Mouse (Mus musculus): ENCODE measurements around the gene Prtg. TPM values are rescaled to one million over a fixed set of nuclear protein-coding genes. Genes with fewer than 3 reads are reported as not detected.

Prtg gene
- total and polyA plus RNA-seq, 2 experiments from 2014 or later = 0.18 to 0.76 TPM

DNA sequence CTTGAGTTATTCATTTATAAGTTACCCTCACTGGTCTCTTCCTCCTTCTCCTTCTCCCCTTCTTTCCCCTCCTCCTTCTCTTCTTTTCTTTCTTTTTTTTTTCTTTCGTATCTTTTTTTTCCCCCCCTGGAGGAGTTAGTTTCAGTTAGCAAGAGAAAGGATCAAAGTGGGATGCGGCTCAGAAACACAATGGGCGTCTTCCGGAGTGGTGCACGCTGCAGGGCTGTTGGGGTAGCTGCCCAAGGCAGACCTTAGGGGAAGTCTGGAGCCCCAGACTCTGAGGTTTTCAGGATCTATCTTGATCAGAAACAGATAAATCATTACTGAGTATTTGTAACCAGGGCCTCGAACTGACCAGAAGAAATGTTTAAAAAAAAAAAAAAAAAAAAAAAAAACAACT is 1.5 kb downstream of the Prtg start:
- Histone ChIP-seq H3K9me3 (ENCODE audit: low read length) (no peaks in the 10 kb centered on the region), H3K4me1 (ENCODE audit: insufficient read depth) (0 out of 2 replicates have a peak, but pooled peaks cover 6% of the 10 kb centered on the region), H3K36me3 (ENCODE audit: insufficient read depth) (no peaks in the 10 kb centered on the region), H3K4me2 (ENCODE audit: low read depth) (peak overlapping the region; percentile 100), H3K4me3 (ENCODE audit: low read depth, low read length) (peak overlapping the region; percentile 68), H3K27ac (ENCODE audit: low read depth, low read length) (no peak overlapping the region), H3K9ac (no peak overlapping the region), H3K27me3 (ENCODE audit: insufficient read depth, low read length) (peaks cover 34% of the 10 kb centered on the region)
- DNase-seq (no peak), ATAC-seq (no peak)
- under 1% methylated on average over 6 of the region's 6 CpGs for WGBS
- TF ChIP-seq CTCF (IDR thresholded peaks at IDR 0.05; ENCODE audit: low read depth) = no peak

DNA sequence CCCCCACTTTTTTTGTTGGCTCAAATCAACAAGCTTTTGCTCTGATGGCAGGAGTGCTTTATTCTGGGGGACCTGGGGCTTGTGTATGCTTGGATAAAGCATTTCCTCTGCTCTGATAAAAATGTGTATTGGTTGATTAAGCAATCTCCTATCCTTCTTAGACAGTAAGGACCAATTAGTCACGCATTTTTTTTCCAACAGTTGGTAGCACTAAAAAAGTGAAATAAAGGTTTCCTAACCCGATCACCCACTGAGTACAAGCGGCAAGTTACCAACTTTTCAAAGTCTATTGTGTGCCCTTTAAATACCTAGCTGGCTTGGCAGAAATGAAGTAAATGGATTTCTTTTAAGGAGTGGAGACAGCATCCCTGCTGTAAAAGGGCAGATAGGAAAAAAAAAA is 1.9 kb downstream of the Prtg start:
- H3K27ac ChIP-seq (ENCODE audit: low read depth, low read length) = no peak overlapping the region
- WGBS = 21% methylated on average over 3 of the region's 3 CpGs
- H3K9ac ChIP-seq = no peak overlapping the region
- 0 out of 2 replicates have a peak, but pooled peaks cover 6% of the 10 kb centered on the region for H3K4me1 ChIP-seq (ENCODE audit: insufficient read depth)
- no peaks in the 10 kb centered on the region for H3K36me3 ChIP-seq (ENCODE audit: insufficient read depth)
- no peaks in the 10 kb centered on the region for H3K9me3 ChIP-seq (ENCODE audit: low read length)
- ATAC-seq (no peak), DNase-seq (no peak)
- H3K4me2 ChIP-seq (ENCODE audit: low read depth) = no peak overlapping the region
- no peak for TF ChIP-seq CTCF (IDR thresholded peaks at IDR 0.05; ENCODE audit: low read depth)
- no peak overlapping the region for H3K4me3 ChIP-seq (ENCODE audit: low read depth, low read length)
- H3K27me3 ChIP-seq (ENCODE audit: insufficient read depth, low read length) = peaks cover 34% of the 10 kb centered on the region

DNA sequence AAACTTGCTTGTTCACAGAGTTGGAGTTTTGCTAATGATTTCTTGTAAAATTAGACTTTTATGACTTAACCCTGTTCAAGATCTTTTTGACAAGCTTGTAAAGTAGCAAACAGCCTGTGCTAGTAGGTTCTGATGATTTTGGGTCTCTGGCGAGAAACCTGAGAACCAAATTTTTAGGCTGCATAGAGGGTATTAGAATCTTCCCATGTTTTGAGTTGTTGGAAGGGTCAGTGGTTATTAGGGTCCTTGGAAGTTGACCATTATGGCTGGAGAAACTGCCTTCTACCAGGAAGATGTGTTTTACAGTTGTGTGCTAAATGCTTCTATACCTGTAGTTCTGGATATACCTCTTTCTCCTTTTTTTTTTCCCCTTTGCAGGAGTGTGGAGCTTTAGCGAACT is 2.4 kb downstream of the Prtg start:
- Histone ChIP-seq H3K27me3 (ENCODE audit: insufficient read depth, low read length) (peaks cover 34% of the 10 kb centered on the region), H3K4me1 (ENCODE audit: insufficient read depth) (0 out of 2 replicates have a peak, but pooled peaks cover 6% of the 10 kb centered on the region), H3K36me3 (ENCODE audit: insufficient read depth) (no peaks in the 10 kb centered on the region), H3K9me3 (ENCODE audit: low read length) (no peaks in the 10 kb centered on the region), H3K4me2 (ENCODE audit: low read depth) (no peak overlapping the region), H3K27ac (ENCODE audit: low read depth, low read length) (no peak overlapping the region), H3K9ac (no peak overlapping the region), H3K4me3 (ENCODE audit: low read depth, low read length) (no peak overlapping the region)
- TF ChIP-seq CTCF (IDR thresholded peaks at IDR 0.05; ENCODE audit: low read depth) = no peak
- ATAC-seq (no peak), DNase-seq (no peak)
- WGBS = 81% methylated on average over 2 of the region's 2 CpGs

DNA sequence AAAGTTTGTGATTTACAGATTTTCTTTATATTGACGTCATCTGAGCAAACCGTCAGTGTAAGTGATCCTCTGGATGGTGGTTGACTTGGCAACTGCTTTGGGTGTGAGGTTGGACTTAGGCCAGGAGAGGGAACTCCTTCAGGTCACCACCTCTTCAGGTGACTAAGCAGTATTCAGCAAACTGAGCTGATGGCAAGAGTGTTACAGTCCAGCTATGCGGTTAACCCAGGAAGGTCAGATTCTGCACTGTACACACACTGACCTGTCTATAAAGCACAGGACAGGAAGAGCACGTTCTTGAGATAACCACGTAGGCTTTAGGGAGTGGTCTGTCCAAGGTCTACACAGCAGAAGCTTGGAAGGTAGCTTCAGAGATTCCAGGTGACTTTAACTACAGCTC is 3.9 kb downstream of the Prtg start:
- Histone ChIP-seq H3K36me3 (ENCODE audit: insufficient read depth) (no peaks in the 10 kb centered on the region), H3K4me2 (ENCODE audit: low read depth) (no peak overlapping the region), H3K4me3 (ENCODE audit: low read depth, low read length) (no peak overlapping the region), H3K4me1 (ENCODE audit: insufficient read depth) (0 out of 2 replicates have a peak, but pooled peaks cover 6% of the 10 kb centered on the region), H3K9ac (no peak overlapping the region), H3K9me3 (ENCODE audit: low read length) (no peaks in the 10 kb centered on the region), H3K27me3 (ENCODE audit: insufficient read depth, low read length) (peaks cover 34% of the 10 kb centered on the region), H3K27ac (ENCODE audit: low read depth, low read length) (no peak overlapping the region)
- no peak for TF ChIP-seq CTCF (IDR thresholded peaks at IDR 0.05; ENCODE audit: low read depth)
- 84% methylated on average over 5 of the region's 5 CpGs for WGBS
- DNase-seq = no peak
- ATAC-seq = no peak

DNA sequence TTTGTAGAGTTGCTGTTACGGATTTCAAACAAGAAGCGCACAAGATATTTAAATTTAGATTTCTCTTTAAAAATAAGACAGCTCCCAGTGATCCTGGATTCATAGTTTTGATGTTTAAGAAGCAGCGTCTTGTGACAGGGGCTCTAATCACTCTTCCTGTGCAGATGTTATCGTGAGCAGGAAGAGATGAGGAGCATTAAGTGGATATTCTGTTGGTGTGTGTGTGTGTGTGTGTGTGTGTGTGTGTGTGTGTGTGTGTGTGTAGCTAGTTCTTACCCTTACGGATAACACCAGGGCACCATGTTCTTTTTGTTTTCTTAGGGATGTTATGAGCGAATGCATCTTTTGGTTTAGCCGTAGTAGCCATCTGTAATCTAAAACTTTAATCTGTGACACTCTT is 5.4 kb downstream of the Prtg start:
- Histone ChIP-seq H3K27me3 (ENCODE audit: insufficient read depth, low read length) (peaks cover 23% of the 10 kb centered on the region), H3K4me2 (ENCODE audit: low read depth) (no peak overlapping the region), H3K4me3 (ENCODE audit: low read depth, low read length) (no peak overlapping the region), H3K4me1 (ENCODE audit: insufficient read depth) (no peaks in the 10 kb centered on the region), H3K36me3 (ENCODE audit: insufficient read depth) (no peaks in the 10 kb centered on the region), H3K9me3 (ENCODE audit: low read length) (no peaks in the 10 kb centered on the region), H3K27ac (ENCODE audit: low read depth, low read length) (no peak overlapping the region), H3K9ac (no peak overlapping the region)
- ATAC-seq (no peak), DNase-seq (no peak)
- WGBS = 55% methylated on average over 7 of the region's 7 CpGs
- TF ChIP-seq CTCF (IDR thresholded peaks at IDR 0.05; ENCODE audit: low read depth) = no peak

DNA sequence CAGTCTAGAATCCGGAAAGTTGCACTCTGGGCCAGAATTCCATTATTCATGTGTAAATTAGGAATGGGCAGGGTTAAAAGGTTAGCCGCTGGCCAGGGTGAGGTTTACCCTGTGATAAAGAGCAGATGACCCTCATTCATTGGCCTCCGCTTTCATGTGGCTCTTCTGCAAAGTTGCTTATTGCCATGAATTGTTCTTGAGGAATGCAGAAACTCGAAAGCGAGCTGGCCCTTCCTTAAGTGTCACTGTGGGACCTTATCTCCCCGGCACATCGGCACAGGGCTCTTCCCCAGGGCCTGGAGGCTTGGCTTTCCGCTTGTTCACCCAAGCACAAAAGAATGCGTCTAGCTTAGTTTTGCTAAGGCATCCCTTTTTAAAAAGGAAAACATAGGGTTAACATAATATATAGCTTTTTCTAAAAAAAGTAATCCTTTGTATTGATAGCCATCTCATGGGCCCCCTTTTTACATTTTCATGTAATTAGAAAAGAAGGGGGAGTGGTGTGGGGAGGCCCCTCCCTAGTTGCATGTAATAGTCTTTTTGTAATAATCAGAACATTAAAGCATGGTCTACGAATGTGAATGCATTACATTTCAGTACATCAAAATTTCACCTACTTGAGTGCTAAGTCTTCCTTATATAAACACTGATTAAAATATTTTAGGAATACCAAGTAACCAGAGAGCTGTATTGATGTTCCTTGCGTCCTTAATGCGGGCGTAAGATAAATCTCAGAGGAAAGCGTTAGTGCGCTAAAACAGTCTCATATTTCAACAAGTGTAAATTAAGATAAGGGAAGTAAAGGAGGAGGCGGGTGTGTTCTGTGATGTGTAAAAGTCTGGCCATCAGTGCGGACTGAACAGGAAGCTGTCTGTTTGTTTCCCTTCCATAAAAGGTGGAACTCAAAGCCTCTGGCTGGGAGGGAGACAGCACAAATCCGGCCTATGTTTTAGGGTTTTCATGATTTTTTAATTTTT is 6.2 kb downstream of the Prtg start:
- Histone ChIP-seq H3K9ac (no peak overlapping the region), H3K27me3 (ENCODE audit: insufficient read depth, low read length) (peaks cover 23% of the 10 kb centered on the region), H3K27ac (ENCODE audit: low read depth, low read length) (no peak overlapping the region), H3K4me3 (ENCODE audit: low read depth, low read length) (no peak overlapping the region), H3K4me2 (ENCODE audit: low read depth) (no peak overlapping the region), H3K36me3 (ENCODE audit: insufficient read depth) (no peaks in the 10 kb centered on the region), H3K9me3 (ENCODE audit: low read length) (no peaks in the 10 kb centered on the region), H3K4me1 (ENCODE audit: insufficient read depth) (no peaks in the 10 kb centered on the region)
- DNase-seq (no peak), ATAC-seq (no peak)
- 33% methylated on average over 18 of the region's 18 CpGs for WGBS
- TF ChIP-seq CTCF (IDR thresholded peaks at IDR 0.05; ENCODE audit: low read depth) = no peak

DNA sequence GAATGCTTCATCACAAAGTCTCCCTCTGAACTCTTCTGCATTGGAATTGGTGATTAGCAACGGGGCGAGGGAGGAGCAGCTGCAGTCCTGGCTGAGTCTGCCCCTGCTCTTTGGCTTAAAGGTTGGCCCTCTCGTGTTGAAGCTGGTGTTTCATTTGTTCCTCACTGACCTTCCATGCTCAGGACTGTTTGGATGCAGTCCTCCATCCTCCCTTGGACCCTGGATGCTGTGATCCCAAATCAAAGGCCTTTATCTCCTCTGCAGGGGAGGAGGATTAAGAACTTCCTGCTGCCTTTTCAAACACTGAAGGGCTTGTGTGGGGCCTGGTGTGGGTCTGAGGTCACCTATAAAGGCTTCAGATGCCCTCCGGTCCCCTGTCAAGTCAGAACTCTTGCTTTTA is 18.8 kb downstream of the Prtg start:
- H3K4me1 ChIP-seq (ENCODE audit: insufficient read depth) = no peaks in the 10 kb centered on the region
- DNase-seq (no peak), ATAC-seq (no peak)
- H3K27me3 ChIP-seq (ENCODE audit: insufficient read depth, low read length) = no peaks in the 10 kb centered on the region; the same call in 1 of the 2 replicates
- no peak overlapping the region for H3K27ac ChIP-seq (ENCODE audit: low read depth, low read length)
- no peaks in the 10 kb centered on the region for H3K36me3 ChIP-seq (ENCODE audit: insufficient read depth)
- 25% methylated on average over 4 of the region's 4 CpGs for WGBS
- no peak overlapping the region for H3K9ac ChIP-seq
- no peaks in the 10 kb centered on the region for H3K9me3 ChIP-seq (ENCODE audit: low read length)
- no peak overlapping the region for H3K4me3 ChIP-seq (ENCODE audit: low read depth, low read length)
- H3K4me2 ChIP-seq (ENCODE audit: low read depth) = no peak overlapping the region
- no peak for TF ChIP-seq CTCF (IDR thresholded peaks at IDR 0.05; ENCODE audit: low read depth)

Measured in forebrain, postnatal 0 days (tissue).